Mouse (Mus musculus): ENCODE measurements at regions not wholly inside any gene's neighbourhood (a gene's known extent, or its start where the extent isn't known, plus 50 kb on each side); places are given as distances from the start of the nearest gene placed in this dataset.

- no peak for ATAC-seq (ENCODE audit: low FRiP score)
- Histone ChIP-seq H3K27me3 (no peaks in the 10 kb centered on the region), H3K9me3 (no peaks in the 10 kb centered on the region), H3K4me2 (no peak overlapping the region), H3K4me1 (replicated peaks) (peaks cover 19% of the 10 kb centered on the region), H3K27ac (no peak overlapping the region), H3K4me3 (no peak overlapping the region), H3K9ac (no peak overlapping the region), H3K36me3 (no peaks in the 10 kb centered on the region)
- WGBS = 67% methylated on average over 3 of the region's 3 CpGs
These were observed 71.7 kb upstream of the Mpp6 start for GRCm38 (mm10) chr6:50038369-50038768.

GRCm38 (mm10) chr6:50041044-50041443, 69.0 kb upstream of the Mpp6 start:
- Histone ChIP-seq H3K36me3 (no peaks in the 10 kb centered on the region), H3K4me3 (no peak overlapping the region), H3K4me1 (replicated peaks) (0 out of 2 replicates have a peak, but pooled peaks cover 7% of the 10 kb centered on the region), H3K9ac (no peak overlapping the region), H3K9me3 (no peaks in the 10 kb centered on the region), H3K27me3 (no peaks in the 10 kb centered on the region), H3K27ac (no peak overlapping the region), H3K4me2 (no peak overlapping the region)
- WGBS = 62% methylated on average over 10 of the region's 10 CpGs
- no peak for ATAC-seq (ENCODE audit: low FRiP score)

GRCm38 (mm10) chr6:50042127-50042526, 67.9 kb upstream of the Mpp6 start:
- H3K36me3 ChIP-seq = no peaks in the 10 kb centered on the region
- H3K9me3 ChIP-seq = no peaks in the 10 kb centered on the region
- H3K27me3 ChIP-seq = no peaks in the 10 kb centered on the region
- no peak overlapping the region for H3K4me3 ChIP-seq
- H3K9ac ChIP-seq = no peak overlapping the region
- 72% methylated on average over 3 of the region's 3 CpGs for WGBS
- H3K4me2 ChIP-seq = no peak overlapping the region
- no peak for ATAC-seq (ENCODE audit: low FRiP score)
- H3K27ac ChIP-seq = no peak overlapping the region
- 0 out of 2 replicates have a peak, but pooled peaks cover 7% of the 10 kb centered on the region for H3K4me1 ChIP-seq (replicated peaks)

GRCm38 (mm10) chr6:50044165-50044564, 65.9 kb upstream of the Mpp6 start:
- Histone ChIP-seq H3K9ac (no peak overlapping the region), H3K36me3 (no peaks in the 10 kb centered on the region), H3K4me2 (no peak overlapping the region), H3K27ac (no peak overlapping the region), H3K4me3 (no peak overlapping the region), H3K4me1 (replicated peaks) (no peaks in the 10 kb centered on the region), H3K27me3 (no peaks in the 10 kb centered on the region), H3K9me3 (no peaks in the 10 kb centered on the region)
- no peak for ATAC-seq (ENCODE audit: low FRiP score)
- WGBS = 73% methylated on average over 1 of the region's 1 CpGs

GRCm38 (mm10) chr6:50046721-50047120, 63.3 kb upstream of the Mpp6 start:
- ATAC-seq (ENCODE audit: low FRiP score) = no peak
- Histone ChIP-seq H3K36me3 (no peaks in the 10 kb centered on the region), H3K4me3 (no peak overlapping the region), H3K9me3 (no peaks in the 10 kb centered on the region), H3K27me3 (no peaks in the 10 kb centered on the region), H3K4me1 (replicated peaks) (no peaks in the 10 kb centered on the region), H3K4me2 (no peak overlapping the region), H3K9ac (no peak overlapping the region), H3K27ac (no peak overlapping the region)
- WGBS = 75% methylated on average over 5 of the region's 5 CpGs

- H3K4me3 ChIP-seq = no peak overlapping the region
- H3K4me1 ChIP-seq (replicated peaks) = no peaks in the 10 kb centered on the region
- no peaks in the 10 kb centered on the region for H3K27me3 ChIP-seq
- ATAC-seq (ENCODE audit: low FRiP score) = no peak
- H3K36me3 ChIP-seq = no peaks in the 10 kb centered on the region
- no peaks in the 10 kb centered on the region for H3K9me3 ChIP-seq
- H3K27ac ChIP-seq = no peak overlapping the region
- H3K9ac ChIP-seq = no peak overlapping the region
- 85% methylated on average over 2 of the region's 2 CpGs for WGBS
- no peak overlapping the region for H3K4me2 ChIP-seq
These were observed 57.6 kb upstream of the Mpp6 start for GRCm38 (mm10) chr6:50052416-50052815.

GRCm38 (mm10) chr6:50053086-50053485, 57.0 kb upstream of the Mpp6 start:
- Histone ChIP-seq H3K27ac (no peak overlapping the region), H3K9me3 (no peaks in the 10 kb centered on the region), H3K27me3 (no peaks in the 10 kb centered on the region), H3K4me3 (no peak overlapping the region), H3K4me2 (no peak overlapping the region), H3K9ac (no peak overlapping the region), H3K4me1 (replicated peaks) (no peaks in the 10 kb centered on the region), H3K36me3 (no peaks in the 10 kb centered on the region)
- 60% methylated on average over 2 of the region's 2 CpGs for WGBS
- no peak for ATAC-seq (ENCODE audit: low FRiP score)

GRCm38 (mm10) chr6:50054233-50054632, 55.8 kb upstream of the Mpp6 start:
- WGBS = 79% methylated on average over 13 of the region's 13 CpGs
- Histone ChIP-seq H3K4me2 (no peak overlapping the region), H3K36me3 (no peaks in the 10 kb centered on the region), H3K27me3 (no peaks in the 10 kb centered on the region), H3K4me3 (no peak overlapping the region), H3K9me3 (no peaks in the 10 kb centered on the region), H3K9ac (no peak overlapping the region), H3K27ac (no peak overlapping the region), H3K4me1 (replicated peaks) (no peaks in the 10 kb centered on the region)
- ATAC-seq (ENCODE audit: low FRiP score) = no peak

GRCm38 (mm10) chr6:50058596-50058995, 51.4 kb upstream of the Mpp6 start:
- ATAC-seq (ENCODE audit: low FRiP score) = no peak
- Histone ChIP-seq H3K36me3 (no peaks in the 10 kb centered on the region), H3K4me2 (no peak overlapping the region), H3K4me1 (replicated peaks) (no peaks in the 10 kb centered on the region), H3K27ac (no peak overlapping the region), H3K9ac (no peak overlapping the region), H3K27me3 (no peaks in the 10 kb centered on the region), H3K4me3 (no peak overlapping the region), H3K9me3 (no peaks in the 10 kb centered on the region)
- 93% methylated on average over 11 of the region's 11 CpGs for WGBS

GRCm38 (mm10) chr6:50059917-50060316, 50.1 kb upstream of the Mpp6 start:
- Histone ChIP-seq H3K27ac (no peak overlapping the region), H3K27me3 (no peaks in the 10 kb centered on the region), H3K4me2 (no peak overlapping the region), H3K9ac (no peak overlapping the region), H3K4me3 (no peak overlapping the region), H3K9me3 (no peaks in the 10 kb centered on the region), H3K4me1 (replicated peaks) (no peaks in the 10 kb centered on the region), H3K36me3 (no peaks in the 10 kb centered on the region)
- no peak for ATAC-seq (ENCODE audit: low FRiP score)
- WGBS = 87% methylated on average over 3 of the region's 3 CpGs

Measured in hindbrain, embryonic 13.5 days (tissue).